Mouse (Mus musculus) erythroblast, embryonic 14.5 days (primary cell): Measurements from ENCODE around the gene 1700030J22Rik. TPM values are rescaled to one million over a fixed set of nuclear protein-coding genes. Genes with fewer than 3 reads are reported as not detected.

Source experiments
- H3K27me3 ChIP-seq: 2 replicates; pipeline ENCODE4 v1.6.1; 2012; ENCODE audit warnings: inconsistent platforms; ENCODE audit not compliant: control insufficient read depth
- H3K36me3 ChIP-seq: 2 replicates; pipeline ENCODE4 v1.6.1; 2012; ENCODE audit warnings: mild to moderate bottlenecking, inconsistent platforms; ENCODE audit not compliant: control insufficient read depth
- H3K4me1 ChIP-seq: 2 replicates; pipeline ENCODE4 v1.6.1; 2012; ENCODE audit warnings: inconsistent platforms; ENCODE audit not compliant: control insufficient read depth
- H3K4me3 ChIP-seq: replicated peaks from 2 replicates; pipeline ENCODE3; 2012; ENCODE audit warnings: moderate library complexity, mild to moderate bottlenecking, inconsistent platforms
- H3K9me3 ChIP-seq: 2 replicates; pipeline ENCODE4 v1.6.1; 2012; ENCODE audit warnings: low read length, inconsistent platforms, mixed read lengths; ENCODE audit not compliant: control insufficient read depth
- GATA1 ChIP-seq: IDR thresholded peaks from 2 replicates; pipeline ENCODE4 v1.6.1; 2012; ENCODE audit warnings: low read length, inconsistent platforms, mixed read lengths
- TAL1 ChIP-seq: IDR thresholded peaks from 3 replicates; pipeline ENCODE4 v1.6.1; 2012; ENCODE audit warnings: low read length, inconsistent platforms, mixed read lengths
- polyA plus RNA-seq: library from polyadenylated mRNA; stranded (reverse); fragments of >175 nt; gene quantifications from 2 replicates; pipeline ENCODE4 v1.2.3, GENCODE M21; 2012

The 1700030J22Rik gene
- polyA plus RNA-seq, 1 experiment = 0.36 TPM

DNA sequence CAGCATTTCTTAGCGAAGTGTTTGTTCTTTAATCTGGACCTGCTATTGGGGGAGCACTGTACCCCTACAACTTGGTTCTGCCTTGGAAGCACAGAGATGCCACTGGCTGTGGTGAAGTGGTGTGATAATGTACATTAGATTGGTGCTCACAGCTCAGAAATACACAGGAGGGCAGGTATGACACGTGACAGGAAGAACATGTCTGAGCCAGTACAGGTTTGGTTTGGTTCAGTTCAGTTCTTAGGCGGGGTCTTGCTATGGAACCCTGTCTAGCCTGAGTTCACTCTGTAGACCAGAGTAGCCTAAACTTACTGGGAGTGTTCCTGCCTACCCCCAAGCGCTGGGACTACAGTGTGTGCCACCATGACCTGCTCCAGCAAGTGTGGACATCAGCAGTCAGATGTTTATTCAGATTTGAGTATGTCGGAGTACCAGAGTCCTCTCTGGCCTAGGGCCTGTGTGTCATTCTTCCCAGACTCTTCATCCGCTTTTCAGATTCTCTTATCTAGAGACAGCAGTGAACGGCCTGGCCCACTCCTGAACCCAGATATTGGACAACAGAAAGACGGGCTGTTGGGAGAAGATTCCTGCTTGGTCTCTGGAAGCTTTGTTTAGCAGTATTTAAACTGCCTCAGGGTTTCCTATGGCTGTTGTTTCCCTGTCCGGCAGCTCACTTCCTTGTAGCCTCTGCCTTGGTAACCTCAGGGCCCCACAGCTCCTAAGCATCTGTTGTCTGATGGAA lies 33.4 kb downstream of the 1700030J22Rik start:
- Histone ChIP-seq H3K27me3 (no peaks in the 10 kb centered on the region), H3K4me3 (peak overlapping the region; percentile 9), H3K9me3 (no peaks in the 10 kb centered on the region), H3K36me3 (peaks cover 16% of the 10 kb centered on the region), H3K4me1 (peaks cover 56% of the 10 kb centered on the region)
- peak; percentile 75 for TF ChIP-seq TAL1
- peak; percentile 38; the same call in 1 of the 2 replicates for TF ChIP-seq GATA1

DNA sequence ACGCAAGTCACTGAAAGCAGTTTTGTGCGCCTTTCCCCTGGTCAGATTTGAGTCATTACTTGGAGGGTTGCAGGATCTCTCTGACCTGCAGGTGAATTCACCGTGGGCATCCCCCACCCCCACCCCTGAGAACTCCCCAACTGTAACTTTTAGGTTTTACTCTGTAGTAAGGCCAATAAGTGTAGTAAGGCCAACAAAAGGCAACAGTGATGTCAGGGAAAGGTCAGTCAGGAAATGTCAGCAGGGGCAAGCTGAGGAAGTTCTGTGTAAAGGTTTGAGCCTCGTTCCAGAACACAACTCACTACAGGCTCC lies 34.4 kb downstream of the 1700030J22Rik start:
- Histone ChIP-seq H3K4me3 (peak overlapping the region; percentile 77), H3K4me1 (peaks cover 56% of the 10 kb centered on the region), H3K36me3 (peaks cover 25% of the 10 kb centered on the region), H3K9me3 (no peaks in the 10 kb centered on the region), H3K27me3 (no peaks in the 10 kb centered on the region)
- TF ChIP-seq GATA1 (no peak), TAL1 (no peak)

DNA sequence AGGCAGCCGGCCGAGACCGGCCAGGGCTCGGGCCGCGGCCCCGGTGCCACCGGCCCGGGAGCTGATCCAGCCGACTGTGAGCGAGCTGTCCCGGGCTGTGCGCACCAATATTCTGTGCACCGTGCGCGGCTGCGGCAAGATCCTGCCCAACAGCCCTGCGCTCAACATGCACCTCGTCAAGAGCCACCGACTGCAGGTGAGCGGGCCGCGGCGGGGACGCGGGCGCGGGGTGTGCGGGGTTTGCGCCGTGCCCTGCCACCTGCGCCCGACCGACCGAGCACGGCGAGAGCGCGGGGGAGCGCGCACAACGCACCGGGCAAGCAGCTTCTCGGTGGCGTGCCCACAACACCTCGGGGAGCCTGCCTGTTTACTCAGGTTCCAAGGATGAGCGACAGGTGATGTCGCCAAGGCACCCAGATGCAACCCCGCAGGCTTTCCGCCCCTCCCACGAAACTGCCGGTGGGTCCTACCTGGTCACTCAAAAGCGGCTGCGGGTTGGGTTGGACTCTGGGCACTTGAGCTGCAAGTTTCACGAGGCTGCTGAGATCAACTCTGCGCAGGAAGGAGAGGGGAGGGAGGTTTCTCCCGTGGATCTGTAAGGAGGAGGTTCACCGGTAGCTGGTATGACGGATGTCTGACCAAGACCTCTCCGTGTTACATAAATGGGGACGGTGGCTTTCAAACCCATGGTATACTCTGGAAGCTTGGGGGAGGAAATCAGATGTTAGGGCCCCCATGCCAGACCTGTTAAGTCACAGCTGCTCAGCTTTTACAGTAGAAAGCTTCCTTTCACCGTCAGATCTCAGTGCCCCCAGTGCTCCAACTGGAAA lies 35.0 kb downstream of the 1700030J22Rik start:
- no peak for TF ChIP-seq TAL1
- TF ChIP-seq GATA1 = no peak
- H3K9me3 ChIP-seq = no peaks in the 10 kb centered on the region
- H3K4me1 ChIP-seq = peaks cover 56% of the 10 kb centered on the region
- peaks cover 31% of the 10 kb centered on the region for H3K36me3 ChIP-seq
- H3K4me3 ChIP-seq = peak overlapping the region; percentile 77
- no peaks in the 10 kb centered on the region for H3K27me3 ChIP-seq

DNA sequence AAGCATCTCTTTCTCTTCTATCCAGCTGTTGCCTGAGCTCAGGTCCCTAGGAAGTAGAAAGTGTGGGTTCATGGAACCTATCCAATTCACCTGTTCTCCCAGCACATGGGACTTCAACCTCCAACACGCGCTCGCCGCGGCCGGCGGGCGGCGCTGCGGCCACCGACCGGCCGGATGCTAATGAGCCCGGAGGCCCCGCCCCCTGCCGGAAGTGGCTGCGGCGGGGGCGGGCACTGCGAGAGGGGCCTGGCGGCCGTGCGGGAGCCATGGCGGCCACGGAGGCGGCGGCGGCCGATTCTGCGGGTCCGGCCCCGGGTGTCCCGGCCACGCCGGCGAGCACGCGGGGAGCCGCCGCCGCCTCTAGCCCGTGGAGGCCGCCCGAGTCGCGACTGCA lies 35.6 kb downstream of the 1700030J22Rik start, which contains the start of gene Atmin:
Atmin (plus strand) TSS at position 233 of the 394 bp plus-strand sequence.
- peak within 1 kb of the TSS; percentile 77 for H3K4me3 ChIP-seq
- peaks cover 37% of the 10 kb centered on the region for H3K36me3 ChIP-seq
- no peaks in the 10 kb centered on the region for H3K9me3 ChIP-seq
- no peaks in the 10 kb centered on the region for H3K27me3 ChIP-seq
- TF ChIP-seq TAL1 (no peak), GATA1 (no peak)
- peaks cover 56% of the 10 kb centered on the region for H3K4me1 ChIP-seq

DNA sequence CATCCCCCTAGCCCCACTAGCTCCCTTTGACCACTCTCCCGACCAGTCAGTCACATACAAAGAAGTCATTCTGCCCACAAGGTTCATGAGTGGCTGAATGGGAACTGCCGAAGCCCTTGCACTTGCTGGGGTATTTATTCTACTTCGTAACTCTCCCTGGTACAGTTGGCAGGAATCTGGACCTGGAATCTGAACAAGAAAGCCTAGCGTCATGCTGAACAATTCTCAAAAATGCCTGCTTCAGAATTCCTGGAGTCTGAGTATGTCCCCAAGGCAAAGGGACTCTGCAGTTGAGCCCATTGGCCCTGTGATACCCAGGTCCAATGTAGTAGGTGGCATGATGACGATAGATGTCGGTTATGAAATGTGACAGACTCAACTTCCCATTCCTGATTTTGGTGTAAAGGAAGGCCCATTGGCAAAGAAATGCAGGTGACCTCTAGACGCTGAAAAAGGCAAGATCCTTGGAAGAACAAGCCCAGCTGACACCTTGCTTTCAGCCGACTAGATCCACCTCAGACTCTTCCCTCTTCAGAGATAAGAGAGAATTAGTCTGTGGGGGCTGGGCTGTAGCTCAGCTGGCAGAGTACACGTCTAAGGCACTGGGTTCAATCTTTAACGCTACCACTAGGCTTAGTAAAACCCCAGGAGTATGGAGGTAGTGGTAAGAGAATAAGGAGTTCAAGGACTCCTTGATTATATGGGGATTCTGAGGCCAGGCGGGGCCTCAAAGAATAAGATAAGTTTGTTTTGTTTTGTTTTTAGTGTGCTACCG lies 36.3 kb downstream of the 1700030J22Rik start:
- H3K27me3 ChIP-seq = no peaks in the 10 kb centered on the region
- H3K4me1 ChIP-seq = peaks cover 49% of the 10 kb centered on the region
- H3K36me3 ChIP-seq = peaks cover 44% of the 10 kb centered on the region
- H3K9me3 ChIP-seq = no peaks in the 10 kb centered on the region
- no peak for TF ChIP-seq GATA1
- TF ChIP-seq TAL1 = no peak
- peak overlapping the region; percentile 77 for H3K4me3 ChIP-seq

- Histone ChIP-seq H3K9me3 (no peaks in the 10 kb centered on the region), H3K36me3 (peaks cover 99% of the 10 kb centered on the region), H3K27me3 (no peaks in the 10 kb centered on the region), H3K4me1 (no peaks in the 10 kb centered on the region), H3K4me3 (no peak overlapping the region)
- TF ChIP-seq GATA1 (no peak), TAL1 (no peak)
Observed at GRCm38 (mm10) chr8:116935506-116935905, 43.3 kb downstream of the 1700030J22Rik start.

DNA sequence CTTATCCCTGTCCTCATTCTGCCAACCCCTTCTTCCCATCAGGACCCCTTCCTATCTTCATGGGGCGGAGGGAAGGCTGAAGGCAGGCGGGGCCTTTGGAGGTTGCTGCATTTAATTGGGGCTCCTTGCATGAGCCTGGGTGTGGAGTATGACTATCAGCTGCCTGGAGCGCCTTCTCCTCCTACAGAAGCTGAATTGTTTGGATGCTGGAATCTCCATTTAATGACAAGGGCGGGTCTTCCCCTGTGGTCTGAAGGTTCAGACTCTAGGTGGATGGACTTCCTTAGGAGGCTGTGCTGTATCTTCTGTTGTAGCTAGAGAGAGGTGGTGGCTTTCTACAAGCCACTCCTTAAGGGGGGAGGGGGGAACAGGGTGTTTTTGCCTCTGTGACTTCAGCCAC lies 43.8 kb downstream of the 1700030J22Rik start:
- peaks cover 98% of the 10 kb centered on the region for H3K36me3 ChIP-seq
- H3K4me1 ChIP-seq = no peaks in the 10 kb centered on the region
- TF ChIP-seq GATA1 = no peak
- no peak for TF ChIP-seq TAL1

GRCm38 (mm10) chr8:116928588-116928987 lies 50.2 kb downstream of the 1700030J22Rik start:
- Histone ChIP-seq H3K36me3 (peaks cover 99% of the 10 kb centered on the region), H3K9me3 (no peaks in the 10 kb centered on the region), H3K4me3 (no peak overlapping the region)

More for the DNA sequence above, 43.8 kb downstream of the 1700030J22Rik start:
- Histone ChIP-seq H3K27me3 (no peaks in the 10 kb centered on the region), H3K9me3 (no peaks in the 10 kb centered on the region), H3K4me3 (no peak overlapping the region)

GRCm38 (mm10) chr8:116927880-116928279 lies 50.9 kb downstream of the 1700030J22Rik start:
- peaks cover 97% of the 10 kb centered on the region for H3K36me3 ChIP-seq
- TF ChIP-seq GATA1 (no peak), TAL1 (no peak)
- no peaks in the 10 kb centered on the region for H3K27me3 ChIP-seq
- peaks cover 7% of the 10 kb centered on the region for H3K4me1 ChIP-seq
- no peaks in the 10 kb centered on the region for H3K9me3 ChIP-seq
- no peak overlapping the region for H3K4me3 ChIP-seq

More at GRCm38 (mm10) chr8:116928588-116928987, 50.2 kb downstream of the 1700030J22Rik start:
- peaks cover 1% of the 10 kb centered on the region for H3K4me1 ChIP-seq
- no peaks in the 10 kb centered on the region for H3K27me3 ChIP-seq
- TF ChIP-seq TAL1 (no peak), GATA1 (no peak)
